Mouse (Mus musculus) embryonic fibroblast, embryonic 13.5 days (primary cell): ENCODE measurements around the gene Phactr1.

Experiments used
- CTCF ChIP-seq: IDR thresholded peaks from 2 replicates; pipeline ENCODE4 v1.5.1; 2011; ENCODE audit warnings: mild to moderate bottlenecking, control low read depth, low read length, moderate library complexity, borderline replicate concordance; ENCODE audit not compliant: insufficient read depth
- POLR2A ChIP-seq: IDR thresholded peaks from 2 replicates; pipeline ENCODE4 v1.6.1; 2011; ENCODE audit warnings: low read depth, mild to moderate bottlenecking, control low read depth, low read length, moderate library complexity

DNA sequence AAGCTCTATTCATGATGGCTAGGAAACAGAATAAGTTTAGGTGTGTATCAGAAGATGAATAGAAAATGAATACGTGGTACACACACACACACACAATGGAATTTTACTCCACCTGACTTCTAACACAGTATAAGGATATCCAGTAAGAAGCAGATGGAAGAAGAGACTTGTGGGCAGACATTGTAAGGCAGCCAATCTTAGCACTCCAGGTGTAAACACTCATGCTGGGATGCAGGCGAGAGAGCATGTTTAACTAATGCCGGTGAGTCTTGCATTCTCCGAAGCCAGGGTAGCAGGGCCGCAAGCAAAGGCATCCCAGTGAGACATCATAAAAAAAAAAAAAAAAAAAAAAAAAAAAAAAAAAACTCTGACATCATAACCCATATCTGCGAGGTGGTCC is 120.1 kb downstream of the Phactr1 start:
- TF ChIP-seq POLR2A (no peak), CTCF (no peak)
